Mouse (Mus musculus) CH12.LX (cell line): ENCODE measurements at regions not wholly inside any gene's neighbourhood (a gene's known extent, or its start where the extent isn't known, plus 50 kb on each side); places are given as distances from the start of the nearest gene placed in this dataset.

Source experiments
- DNase-seq: peaks from one replicate; pipeline ENCODE4 v3.0.0-alpha.2; 2013; ENCODE audit errors: extremely low read depth
- H3K27ac ChIP-seq: 2 replicates; pipeline ENCODE4 v1.5.1; 2012; ENCODE audit warnings: low read depth, mild to moderate bottlenecking, control low read depth, moderate library complexity; ENCODE audit not compliant: insufficient read depth
- H3K27me3 ChIP-seq: replicated peaks from 2 replicates; pipeline ENCODE3; 2012; ENCODE audit warnings: inconsistent platforms
- H3K36me3 ChIP-seq, 2 experiments: replicated peaks in 1 of 2; 2 replicates each; pipeline versions ENCODE3 to v1.6.1; 2012; ENCODE audit warnings: inconsistent platforms in 1 of 2, low read length in 1 of 2, mild to moderate bottlenecking in 1 of 2, mixed read lengths in 1 of 2, moderate library complexity in 1 of 2; ENCODE audit not compliant: control insufficient read depth in 1 of 2, insufficient read depth in 1 of 2
- H3K4me1 ChIP-seq, 2 experiments: 2 replicates each; pipeline ENCODE4 v1.6.1; 2012; ENCODE audit warnings: inconsistent platforms in 1 of 2, moderate library complexity in 1 of 2; ENCODE audit not compliant: insufficient read depth in 2 of 2, control insufficient read depth in 1 of 2
- H3K4me2 ChIP-seq: 2 replicates; pipeline ENCODE4 v1.6.1; 2012; ENCODE audit warnings: low read depth, mild to moderate bottlenecking, control low read depth; ENCODE audit not compliant: poor library complexity, insufficient read depth, severe bottlenecking
- H3K4me3 ChIP-seq, 3 experiments: fragments of 150-350 bp in 1 of 3; sonication (generic) in 1 of 3; replicated peaks in 1 of 3; 2 replicates each; pipeline versions ENCODE3 to v1.5.1; 2011 to 2012; ENCODE audit warnings: low read depth in 2 of 3, low read length in 2 of 3, mild to moderate bottlenecking in 2 of 3, moderate library complexity in 2 of 3, control low read depth in 1 of 3, improper control_type of control experiment in 1 of 3, inconsistent platforms in 1 of 3, mixed read lengths in 1 of 3; ENCODE audit not compliant: poor library complexity in 1 of 3
- H3K79me2 ChIP-seq: replicated peaks from 2 replicates; pipeline ENCODE4 v1.6.1; 2012; ENCODE audit warnings: mild to moderate bottlenecking, moderate library complexity; ENCODE audit not compliant: control insufficient read depth, poor library complexity, insufficient read depth, severe bottlenecking; ENCODE audit errors: extremely low read depth
- H3K9ac ChIP-seq: 2 replicates; pipeline ENCODE4 v1.6.1; 2012; ENCODE audit warnings: low read depth, mild to moderate bottlenecking, control low read depth, moderate library complexity; ENCODE audit not compliant: insufficient read depth
- H3K9me3 ChIP-seq: replicated peaks from 2 replicates; pipeline ENCODE3; 2012; ENCODE audit warnings: low read length, inconsistent platforms, mixed read lengths
- CHD2 ChIP-seq: IDR thresholded peaks from 2 replicates; pipeline ENCODE4 v1.6.1; 2011; ENCODE audit warnings: low read length, improper control_type of control experiment
- E2F4 ChIP-seq: IDR thresholded peaks from 2 replicates; pipeline ENCODE4 v1.6.1; 2011; ENCODE audit warnings: low read depth, low read length, improper control_type of control experiment; ENCODE audit not compliant: insufficient replicate concordance
- ETS1 ChIP-seq: conservative IDR thresholded peaks from 2 replicates; pipeline ENCODE4 v1.6.1; 2012; ENCODE audit warnings: low read depth, mild to moderate bottlenecking, inconsistent platforms, low read length, improper control_type of control experiment, moderate library complexity
- GABPA ChIP-seq: IDR thresholded peaks from 2 replicates; pipeline ENCODE4 v1.6.1; 2012; ENCODE audit warnings: low read depth, low read length, improper control_type of control experiment, inconsistent platforms; ENCODE audit not compliant: insufficient replicate concordance
- HCFC1 ChIP-seq: IDR thresholded peaks from 2 replicates; pipeline ENCODE4 v1.6.1; 2012; ENCODE audit warnings: low read depth, mild to moderate bottlenecking, inconsistent platforms, low read length, improper control_type of control experiment
- JUN ChIP-seq: IDR thresholded peaks from 2 replicates; pipeline ENCODE4 v1.6.1; 2011; ENCODE audit warnings: low read depth, mild to moderate bottlenecking, low read length, improper control_type of control experiment, moderate library complexity; ENCODE audit not compliant: insufficient read depth
- JUND ChIP-seq: conservative IDR thresholded peaks from 2 replicates; pipeline ENCODE4 v1.6.1; 2011; ENCODE audit warnings: low read depth, low read length, improper control_type of control experiment
- MAFK ChIP-seq: IDR thresholded peaks from 2 replicates; pipeline ENCODE4 v1.6.1; 2011; ENCODE audit warnings: low read length, improper control_type of control experiment; ENCODE audit not compliant: insufficient replicate concordance
- MEF2A ChIP-seq: IDR thresholded peaks from 2 replicates; pipeline ENCODE4 v1.6.1; 2014; ENCODE audit warnings: low read depth, mild to moderate bottlenecking, inconsistent platforms, low read length, improper control_type of control experiment, borderline replicate concordance
- MXI1 ChIP-seq: IDR thresholded peaks from 2 replicates; pipeline ENCODE4 v1.6.1; 2011; ENCODE audit warnings: mild to moderate bottlenecking, low read depth, low read length, improper control_type of control experiment
- MYC ChIP-seq: IDR thresholded peaks from 2 replicates; pipeline ENCODE4 v1.6.1; 2011; ENCODE audit warnings: low read depth, mild to moderate bottlenecking, improper control_type of control experiment, low read length
- NELFE ChIP-seq: IDR thresholded peaks from 2 replicates; pipeline ENCODE4 v1.6.1; 2011; ENCODE audit warnings: low read depth, low read length, improper control_type of control experiment
- NRF1 ChIP-seq: IDR thresholded peaks from 2 replicates; pipeline ENCODE4 v1.6.1; 2014; ENCODE audit warnings: low read depth, mild to moderate bottlenecking, inconsistent platforms, low read length, improper control_type of control experiment, moderate library complexity
- RAD21 ChIP-seq: IDR thresholded peaks from 2 replicates; pipeline ENCODE4 v1.6.1; 2011; ENCODE audit warnings: low read depth, mild to moderate bottlenecking, low read length, improper control_type of control experiment, moderate library complexity
- SIN3A ChIP-seq: IDR thresholded peaks from 2 replicates; pipeline ENCODE4 v1.6.1; 2012; ENCODE audit warnings: low read length, improper control_type of control experiment, inconsistent platforms
- TBP ChIP-seq: conservative IDR thresholded peaks from 2 replicates; pipeline ENCODE4 v1.6.1; 2011; ENCODE audit warnings: low read depth, low read length, improper control_type of control experiment
- UBTF ChIP-seq: IDR thresholded peaks from 2 replicates; pipeline ENCODE4 v1.6.1; 2012; ENCODE audit warnings: low read depth, mild to moderate bottlenecking, inconsistent platforms, low read length, improper control_type of control experiment, moderate library complexity
- USF1 ChIP-seq: IDR thresholded peaks from 2 replicates; pipeline ENCODE4 v1.6.1; 2014; ENCODE audit warnings: low read depth, mild to moderate bottlenecking, inconsistent platforms, low read length, improper control_type of control experiment
- ZC3H11A ChIP-seq: IDR thresholded peaks from 2 replicates; pipeline ENCODE4 v1.6.1; 2012; ENCODE audit warnings: low read depth, mild to moderate bottlenecking, inconsistent platforms, low read length, improper control_type of control experiment
- ZNF384 ChIP-seq: IDR thresholded peaks from 2 replicates; pipeline ENCODE4 v1.6.1; 2012; ENCODE audit warnings: low read depth, low read length, improper control_type of control experiment, inconsistent platforms
- dilution Hi-C: fragments of 300-500 bp; cut with MboI; formaldehyde crosslinking; loops from 2 replicates; pipeline ENCODE4 v1.14.3; 2020; ENCODE audit warnings: low sequenced_read_pairs; ENCODE audit not compliant: extremely low pct_unique_long_range_greater_than_20kb, extremely low pct_ligation_motif_present
- in situ Hi-C: fragments of 300-500 bp; cut with MboI; formaldehyde crosslinking; loops from 3 replicates; pipeline ENCODE4 v1.14.3; 2019; ENCODE audit warnings: low sequenced_read_pairs, low pct_ligation_motif_present, low pct_unique_long_range_greater_than_20kb, mixed read lengths

DNA sequence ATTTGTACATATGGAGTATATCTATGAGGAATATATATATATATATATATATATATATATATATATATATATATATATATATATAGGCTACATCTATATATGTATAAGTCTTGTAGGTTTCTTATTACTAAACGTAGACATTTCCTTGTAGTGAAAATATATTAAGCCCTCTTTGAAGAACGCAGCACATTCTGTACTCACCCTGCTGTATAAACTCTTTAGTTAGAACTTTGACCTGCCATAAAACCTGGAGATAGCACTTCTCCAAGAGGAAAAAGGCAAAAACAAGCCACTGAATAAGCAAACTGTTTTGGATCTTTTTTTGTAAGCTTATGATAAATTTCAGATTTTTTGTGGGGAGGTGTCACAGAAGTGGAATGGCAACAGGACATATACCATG is 55.3 kb upstream of the Tent5a start:
- Histone ChIP-seq H3K36me3 (no peaks in the 10 kb centered on the region), H3K4me1 (no peaks in the 10 kb centered on the region), H3K79me2 (no peaks in the 10 kb centered on the region), H3K27me3 (no peaks in the 10 kb centered on the region), H3K27ac (no peak overlapping the region), H3K9me3 (no peaks in the 10 kb centered on the region), H3K4me2 (no peak overlapping the region), H3K9ac (no peak overlapping the region), H3K4me3 (no peak overlapping the region)
- dilution Hi-C loops, result no loop called here
- TF ChIP-seq JUND (no peak), USF1 (no peak), HCFC1 (no peak), CHD2 (no peak), MAFK (no peak), E2F4 (no peak)
- in situ Hi-C loops, result no loop called here
- no peak for DNase-seq

DNA sequence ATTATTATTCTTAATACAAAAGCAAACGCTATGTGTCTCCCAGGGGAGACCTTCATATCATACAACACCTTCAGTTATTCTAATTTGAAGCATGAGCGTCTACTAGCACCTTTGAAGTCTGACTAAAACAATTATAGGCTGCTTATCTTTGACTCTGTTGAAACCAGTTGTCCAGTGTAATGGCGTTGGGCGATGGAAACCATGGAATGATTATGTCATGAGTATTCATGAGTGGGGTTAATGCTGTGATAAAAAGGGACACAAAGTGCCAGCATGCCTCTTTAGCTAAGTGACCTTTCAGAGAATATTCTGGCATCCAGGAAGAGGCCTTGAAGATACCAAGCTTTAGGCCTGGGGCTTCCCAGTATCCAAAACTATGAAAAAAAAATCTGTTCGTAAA is 53.6 kb upstream of the Tent5a start:
- Histone ChIP-seq H3K4me2 (no peak overlapping the region), H3K4me3 (no peak overlapping the region), H3K36me3 (no peaks in the 10 kb centered on the region), H3K9me3 (no peaks in the 10 kb centered on the region), H3K27me3 (no peaks in the 10 kb centered on the region), H3K79me2 (no peaks in the 10 kb centered on the region), H3K27ac (no peak overlapping the region), H3K4me1 (no peaks in the 10 kb centered on the region), H3K9ac (no peak overlapping the region)
- no peak for DNase-seq
- in situ Hi-C loops, result no loop called here
- TF ChIP-seq JUND, result no peak
- no peak for TF ChIP-seq ZNF384
- no peak for TF ChIP-seq MYC
- no peak for TF ChIP-seq NRF1
- TF ChIP-seq ZC3H11A, result no peak
- TF ChIP-seq NELFE, result no peak
- TF ChIP-seq TBP, result no peak
- no peak for TF ChIP-seq JUN
- no peak for TF ChIP-seq ETS1
- TF ChIP-seq SIN3A, result no peak
- dilution Hi-C loops, result no loop called here

DNA sequence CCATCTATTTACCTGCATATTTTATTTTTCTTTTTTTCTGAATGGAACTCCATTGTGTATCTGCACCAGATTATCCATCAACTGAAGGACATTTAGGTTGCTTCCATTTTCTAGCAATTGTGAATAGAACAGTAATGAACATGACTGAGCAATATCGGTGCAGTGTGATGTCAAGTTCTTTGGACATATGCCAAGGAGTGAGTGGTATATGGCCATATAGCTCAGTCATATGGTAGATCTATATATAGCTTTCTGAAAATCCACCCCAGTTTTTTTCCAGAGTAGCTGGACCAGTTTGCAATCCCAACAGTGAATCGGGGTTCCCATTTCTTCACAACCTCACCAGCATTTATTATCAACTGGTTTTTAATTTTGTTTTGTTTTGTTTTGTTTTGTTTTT is 52.0 kb upstream of the Tent5a start:
- Histone ChIP-seq H3K36me3 (no peaks in the 10 kb centered on the region), H3K9me3 (no peaks in the 10 kb centered on the region), H3K27ac (no peak overlapping the region), H3K4me3 (no peak overlapping the region), H3K79me2 (no peaks in the 10 kb centered on the region), H3K9ac (no peak overlapping the region)
- in situ Hi-C loops, result no loop called here
- dilution Hi-C loops, result no loop called here
- no peak for DNase-seq
- TF ChIP-seq UBTF (no peak), JUN (no peak), E2F4 (no peak), MEF2A (no peak), GABPA (no peak), MXI1 (no peak), RAD21 (no peak), ZNF384 (no peak), USF1 (no peak), CHD2 (no peak)
- TF ChIP-seq, all 38 proteins: peak for 0
- no peaks in the 10 kb centered on the region for H3K27me3 ChIP-seq
- H3K4me1 ChIP-seq, result peaks cover 0 to 7% of the 10 kb centered on the region in 2 experiments; a peak in 1 of 4 replicates
- H3K4me2 ChIP-seq, result no peak overlapping the region
